Mouse (Mus musculus) testis, adult 2 months (tissue): ENCODE data around the gene Luc7l2.

ENCODE experiments used
- CTCF ChIP-seq: fragments of 200-500 bp; IDR thresholded peaks from 2 replicates; pipeline ENCODE4 v1.5.1; 2012; ENCODE audit warnings: low read depth, mild to moderate bottlenecking, inconsistent platforms, low read length, moderate library complexity; ENCODE audit not compliant: control insufficient read depth, insufficient read depth, insufficient replicate concordance
- POLR2A ChIP-seq: fragments of 200-500 bp; IDR thresholded peaks from 2 replicates; pipeline ENCODE4 v1.6.1; 2012; ENCODE audit warnings: low read depth, mild to moderate bottlenecking, inconsistent platforms, low read length, moderate library complexity; ENCODE audit not compliant: control insufficient read depth

GRCm38 (mm10) chr6:38576096-38576495, 25.0 kb downstream of the Luc7l2 start:
- TF ChIP-seq CTCF (no peak), POLR2A (no peak)
